Mouse (Mus musculus) adipocyte (in vitro differentiated cells): ENCODE measurements at regions not wholly inside any gene's neighbourhood (a gene's known extent, or its start where the extent isn't known, plus 50 kb on each side); places are given as distances from the start of the nearest gene placed in this dataset.
"Not testable (repeated sequence)": the region's sequence is repeated elsewhere in the genome, so short reads cannot be mapped to it uniquely, and the experiment has no call there.

Experiments
- DNase-seq: peaks from one replicate; pipeline ENCODE4 v3.0.0-alpha.2; 2016; ENCODE audit warnings: low spot score

DNA sequence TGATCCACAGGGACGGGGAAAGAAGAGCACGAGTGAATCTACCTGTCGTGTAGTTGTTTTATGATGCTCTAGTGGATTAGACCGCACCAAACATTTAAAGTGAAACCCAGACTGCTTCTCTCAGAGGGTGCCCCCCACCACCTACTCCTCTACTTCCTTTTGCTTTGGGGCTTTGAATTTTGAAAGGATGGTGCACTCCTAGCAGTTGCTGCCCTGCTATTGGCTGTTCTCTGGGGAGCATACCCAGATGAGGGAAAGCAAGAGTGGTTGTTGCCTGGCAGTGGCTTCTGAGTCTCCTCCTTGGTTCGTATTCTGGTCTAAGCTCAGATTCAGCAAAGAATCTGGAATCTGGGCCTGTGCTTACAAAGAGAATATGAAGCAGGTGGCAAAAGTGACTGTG, 71.4 kb upstream of the Olfr1507 start:
- no peak for DNase-seq

DNA sequence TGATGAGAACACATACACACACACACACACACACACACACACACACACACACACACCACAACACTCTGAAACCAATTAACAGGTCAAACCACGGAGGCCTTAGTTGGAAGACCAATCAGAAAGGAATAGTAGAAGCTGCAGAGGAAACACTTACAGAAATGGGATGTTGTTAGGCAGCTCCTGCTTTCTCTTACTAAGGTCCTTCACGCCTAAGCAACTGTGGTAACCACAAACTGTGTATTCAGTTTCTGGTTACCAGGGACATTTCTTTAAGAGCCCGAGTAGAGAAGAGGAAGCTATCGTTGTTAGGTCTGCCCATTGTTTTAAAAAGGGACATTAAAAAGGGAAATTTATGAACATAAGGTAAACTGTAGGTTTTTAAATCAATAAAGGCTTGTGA, 70.1 kb upstream of the Olfr1507 start:
- DNase-seq: no peak

DNA sequence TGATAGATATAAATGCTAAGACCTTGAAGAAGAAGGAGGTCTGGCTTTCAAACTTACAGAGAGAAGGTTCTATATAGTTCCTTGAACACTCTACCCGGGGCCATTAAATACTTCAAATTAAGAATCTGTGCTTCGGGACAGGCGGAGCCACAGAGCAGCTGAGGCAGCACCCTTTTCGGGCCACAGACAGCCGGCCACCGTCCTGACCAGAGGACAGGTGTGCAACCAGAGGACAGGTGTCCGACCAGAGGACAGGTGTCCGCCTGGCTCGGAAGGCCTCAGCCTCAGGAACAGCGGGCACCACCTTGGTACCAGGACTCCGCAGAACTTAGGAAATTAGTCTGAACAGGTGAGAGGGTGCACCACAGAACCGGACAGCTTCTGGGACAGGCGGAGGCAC, 60.8 kb upstream of the Olfr1507 start:
- not testable (repeated sequence) for DNase-seq

GRCm38 (mm10) chr14:52553399-52553798, 57.9 kb upstream of the Olfr1507 start:
- no peak for DNase-seq

DNA sequence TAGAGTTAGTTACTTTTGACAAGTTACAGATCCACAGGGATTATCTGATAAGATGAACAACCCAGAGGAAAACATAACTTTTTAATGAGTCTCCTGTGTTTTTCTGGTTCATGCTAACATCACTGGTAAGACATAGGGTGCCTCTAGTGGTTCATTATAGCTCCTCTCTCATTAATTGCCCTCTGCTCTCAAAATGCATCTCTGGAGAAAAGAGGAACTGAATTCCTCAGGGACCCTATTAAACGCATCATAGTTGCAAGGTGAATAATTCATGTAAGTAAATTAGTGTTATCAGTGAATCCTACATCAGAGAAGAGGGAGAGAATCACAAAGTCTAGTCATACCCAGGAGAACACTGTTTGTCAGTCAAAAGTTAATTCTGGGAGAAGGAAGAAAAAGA, 52.4 kb upstream of the Olfr1507 start:
- DNase-seq: no peak
